Mouse (Mus musculus): ENCODE data around the gene Emilin3. TPM values are rescaled to one million over a fixed set of nuclear protein-coding genes. Genes with fewer than 3 reads are reported as not detected.

The Emilin3 gene
- polyA plus RNA-seq, 1 experiment, result not detected

DNA sequence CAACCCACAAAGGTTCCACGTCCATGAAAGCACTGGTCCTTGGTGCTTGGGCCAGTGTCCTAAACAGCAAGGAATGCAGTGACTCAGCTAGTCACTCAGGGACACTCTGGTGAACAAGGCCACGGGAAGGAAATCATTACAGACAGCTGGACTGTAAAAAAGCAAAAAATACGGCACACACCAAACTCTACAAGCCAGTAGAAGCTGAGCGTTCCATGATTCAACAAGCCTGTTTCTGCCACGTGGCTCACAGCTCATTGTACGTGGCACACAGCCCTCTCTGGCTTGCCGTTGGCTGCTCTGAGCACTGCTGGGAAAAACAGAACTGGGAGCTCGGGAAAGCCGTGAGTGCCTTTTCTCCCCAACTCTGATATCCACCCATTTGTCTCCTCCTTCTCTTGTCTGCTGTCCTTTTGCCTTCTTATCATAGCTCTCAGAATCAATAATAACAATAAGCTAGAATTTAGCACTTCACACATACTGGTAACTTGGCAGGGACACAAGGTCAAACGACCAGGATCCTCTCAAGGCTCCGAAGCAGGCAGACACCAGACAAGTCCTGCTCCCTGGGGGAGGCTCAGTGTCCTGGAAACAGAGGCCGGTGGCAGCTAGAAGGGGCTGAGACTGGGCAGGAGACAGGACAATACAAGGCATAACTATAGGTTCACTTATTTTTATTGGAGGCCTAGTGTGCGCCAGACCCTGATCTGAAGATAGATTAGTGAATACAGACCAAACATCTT is 31.5 kb downstream of the Emilin3 start, which contains the start of gene Lpin3:
Gene Lpin3, plus strand, starts transcription at position 218 of the 743 bp plus-strand sequence.
- WGBS, result 52% methylated on average over 13 of the region's 13 CpGs
- DNase-seq (ENCODE audit: low read depth, low spot score), result no peak

DNA sequence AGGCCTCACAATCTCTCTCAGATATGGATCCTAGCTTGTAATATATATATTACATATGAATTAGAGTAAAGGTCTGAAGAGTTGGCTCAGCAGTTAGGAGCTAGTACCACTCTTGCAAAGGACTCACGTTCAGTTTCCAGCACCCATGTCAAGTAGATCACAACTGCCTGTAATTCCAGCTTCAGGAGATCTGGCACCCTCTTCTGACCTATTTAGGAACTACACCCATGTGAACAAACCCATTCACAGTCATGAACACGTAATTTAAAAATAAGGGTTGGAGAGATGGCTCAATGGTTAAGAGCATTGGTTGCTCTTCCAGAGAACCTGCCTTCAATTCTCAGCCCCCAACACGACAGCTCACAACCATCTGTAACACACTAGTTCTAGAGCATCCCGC is 36.0 kb downstream of the Emilin3 start:
- DNase-seq (ENCODE audit: low read depth, low spot score), result no peak
- WGBS, result 95% methylated on average over 4 of the region's 4 CpGs

DNA sequence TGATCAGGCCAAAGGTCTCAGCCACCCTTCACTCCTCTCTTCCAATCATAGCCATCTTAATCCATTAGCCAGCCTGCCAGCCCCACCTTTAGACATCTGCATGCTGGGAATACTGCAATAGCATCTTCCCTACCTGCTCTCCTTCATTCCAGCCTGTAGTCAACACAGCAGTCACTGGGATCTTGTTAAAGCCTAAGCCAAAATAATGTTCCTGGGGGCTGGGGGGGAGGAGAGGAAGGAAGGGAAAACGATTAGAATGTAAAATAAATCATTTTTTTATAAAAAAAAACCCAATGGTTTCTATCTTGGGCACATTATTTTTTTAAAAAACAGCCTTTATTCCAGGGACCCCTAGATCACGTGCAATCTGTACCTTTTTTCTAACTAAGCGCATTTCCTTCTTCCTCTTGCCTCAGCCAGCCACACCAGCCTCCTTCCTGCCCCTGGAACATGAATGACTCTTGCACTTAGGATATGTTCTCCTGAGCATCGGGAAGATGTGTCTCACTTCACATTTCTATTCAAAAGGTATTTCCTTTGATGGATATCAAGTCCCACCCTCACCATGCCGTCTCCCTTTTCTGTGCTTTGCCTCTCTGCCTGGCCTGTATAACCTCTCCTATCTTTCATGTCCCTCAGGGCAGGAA is 37.8 kb downstream of the Emilin3 start:
- no peak for DNase-seq (ENCODE audit: low read depth, low spot score)
- 79% methylated on average over 5 of the region's 5 CpGs for WGBS

DNA sequence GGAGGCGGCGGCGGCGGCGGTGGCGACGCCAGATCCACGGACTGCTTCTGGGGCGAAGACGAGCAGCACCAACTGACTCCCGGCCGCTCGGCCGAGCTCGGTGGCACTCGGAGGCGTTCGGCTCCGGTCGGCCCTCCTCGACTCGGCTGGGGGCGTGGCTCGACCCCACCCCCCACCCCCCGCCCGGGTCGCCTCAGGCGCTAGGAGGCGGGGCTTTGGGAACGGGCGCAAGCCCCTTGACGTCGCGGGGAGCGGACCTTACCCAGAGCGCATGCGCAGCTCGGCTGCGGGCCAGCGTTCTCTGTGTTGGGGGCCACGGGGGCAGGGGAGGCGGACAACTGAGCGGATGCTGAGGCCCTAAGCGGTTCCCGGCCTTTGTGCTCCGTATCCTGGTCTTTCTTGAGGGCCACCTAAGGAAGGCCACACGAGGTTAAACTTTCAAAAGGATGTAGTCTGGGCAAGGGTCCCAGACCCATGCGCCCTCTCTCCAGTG is 39.2 kb downstream of the Emilin3 start, which contains the start of gene Zhx3:
Gene Zhx3, minus strand, starts transcription at position 109 of the 493 bp plus-strand sequence.
- 2% methylated on average over 48 of the region's 48 CpGs for WGBS
- peak; percentile 56 for DNase-seq (ENCODE audit: low read depth, low spot score)

DNA sequence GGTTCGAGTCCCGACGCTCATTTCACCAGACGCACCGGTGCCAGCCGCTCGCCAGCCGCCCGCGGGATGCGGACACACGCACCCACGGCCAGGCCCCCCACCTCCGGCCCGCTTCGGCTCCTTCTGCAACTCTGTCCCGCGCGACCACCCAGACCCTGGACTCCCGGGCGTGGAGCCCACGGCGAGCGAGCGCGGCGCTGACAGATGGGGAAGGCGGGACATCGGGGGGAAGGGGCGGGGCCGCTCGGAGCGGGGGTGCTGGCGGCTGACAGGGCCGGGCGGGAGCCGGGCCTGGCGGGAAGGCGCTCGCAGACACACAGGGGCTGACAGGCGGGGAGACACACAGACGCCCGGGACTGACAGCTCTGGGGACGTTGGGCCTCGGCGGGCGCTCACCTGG is 39.7 kb downstream of the Emilin3 start:
- no peak for DNase-seq (ENCODE audit: low read depth, low spot score)

DNA sequence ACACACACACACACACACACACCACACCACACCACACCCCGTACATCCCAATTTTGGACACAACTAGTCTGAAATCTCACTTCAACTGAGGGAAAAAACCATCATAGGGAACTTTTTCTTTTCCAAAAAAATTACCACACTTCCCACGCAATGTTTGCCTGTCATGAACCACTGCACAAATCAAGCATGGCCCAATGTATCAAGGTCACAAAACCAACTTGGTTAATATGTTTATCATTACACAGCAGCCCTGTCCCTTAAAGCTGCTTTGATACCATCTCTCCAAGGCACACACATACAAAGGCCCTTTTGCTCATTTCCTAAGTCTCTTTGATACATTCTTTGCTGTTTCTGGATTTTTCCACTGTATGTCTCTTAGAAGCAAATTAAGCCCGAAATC is 40.8 kb downstream of the Emilin3 start:
- no peak for DNase-seq (ENCODE audit: low read depth, low spot score)
- 73% methylated on average over 3 of the region's 3 CpGs for WGBS

More for the DNA sequence above, 39.7 kb downstream of the Emilin3 start:
- under 1% methylated on average over 39 of the region's 47 CpGs for WGBS

DNA sequence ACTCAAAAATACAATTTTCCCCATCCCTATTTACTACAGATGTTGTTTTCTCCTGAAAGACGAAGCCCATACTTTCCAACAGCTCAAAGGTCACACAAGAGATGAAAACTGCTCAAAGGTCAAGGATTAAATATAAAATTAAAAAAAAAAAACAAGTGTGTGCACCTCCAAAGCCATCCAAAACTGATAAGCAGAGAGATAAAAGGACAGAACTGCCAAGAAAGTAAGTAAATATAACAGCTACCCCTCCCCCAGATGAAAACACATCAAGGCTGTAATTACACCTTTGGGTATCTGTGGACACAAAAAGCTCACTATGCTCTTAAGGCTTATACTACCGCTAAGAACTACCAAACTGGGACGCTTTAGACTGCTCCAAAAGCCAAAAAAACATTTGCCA is 42.7 kb downstream of the Emilin3 start:
- 46% methylated on average over 3 of the region's 3 CpGs for WGBS
- DNase-seq (ENCODE audit: low read depth, low spot score), result no peak

DNA sequence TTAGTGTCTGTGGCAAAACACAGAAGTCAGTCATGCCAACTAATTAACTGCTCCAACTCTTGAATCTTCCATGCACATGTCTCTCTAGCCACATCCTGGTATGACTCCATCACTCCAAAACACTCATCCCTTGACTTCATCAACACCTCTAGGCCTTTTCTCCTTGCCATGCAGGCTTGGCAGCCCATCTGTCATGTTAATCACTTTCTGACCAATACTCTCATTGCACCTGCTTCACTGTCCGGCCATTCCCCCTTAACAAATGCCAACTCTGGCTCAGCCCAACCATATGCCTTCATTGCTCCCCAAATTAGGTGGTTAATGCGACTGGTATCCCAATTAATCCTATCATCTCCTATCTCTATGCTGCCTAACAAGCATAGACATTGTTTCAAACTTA is 46.9 kb downstream of the Emilin3 start:
- 99% methylated on average over 2 of the region's 2 CpGs for WGBS
- no peak for DNase-seq (ENCODE audit: low read depth, low spot score)

DNA sequence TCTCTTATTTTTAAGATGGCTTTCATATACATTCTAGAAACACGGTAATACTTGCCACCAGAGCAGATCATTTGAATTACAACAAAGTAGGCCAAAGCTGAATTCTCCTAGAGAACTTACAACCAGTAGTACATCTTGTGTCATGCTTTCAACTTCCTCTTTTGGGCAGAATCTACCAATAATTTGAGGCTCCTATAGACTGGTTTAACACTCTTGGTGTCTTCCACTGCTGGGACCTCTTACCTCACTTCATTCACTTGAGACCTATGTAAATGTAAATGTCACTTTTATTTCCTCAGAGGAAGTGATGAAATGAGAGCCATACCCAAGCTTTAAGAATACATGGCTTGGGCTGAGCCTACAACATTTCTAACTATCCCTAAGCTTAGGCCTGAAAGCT is 48.0 kb downstream of the Emilin3 start:
- DNase-seq (ENCODE audit: low read depth, low spot score), result no peak
- WGBS, result 95% methylated on average over 1 of the region's 1 CpGs

DNA sequence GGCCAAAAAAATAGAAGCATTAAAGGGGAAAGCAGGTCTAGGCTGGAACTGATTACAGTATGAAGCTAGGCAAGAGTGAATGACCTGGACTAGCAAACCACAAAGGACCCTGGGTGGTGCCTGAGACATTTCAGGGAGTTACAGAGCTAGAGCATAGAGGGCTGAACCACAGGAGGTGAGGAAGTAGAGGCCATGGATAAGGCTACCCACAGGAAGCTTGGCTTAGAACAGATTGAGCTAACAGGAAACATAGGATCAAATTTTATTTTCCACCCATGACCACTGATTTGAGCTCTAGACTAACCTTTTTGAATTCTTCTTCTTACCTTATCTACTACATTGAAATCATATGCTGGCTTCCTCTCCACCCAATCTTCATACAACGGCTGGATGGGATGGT is 51.8 kb downstream of the Emilin3 start:
- 80% methylated on average over 1 of the region's 1 CpGs for WGBS
- no peak for DNase-seq (ENCODE audit: low read depth, low spot score)

Other genes starting within 250 kb of the Emilin3 start
- gene Plcg1, start 181.0 kb downstream of the Emilin3 start, polyA plus RNA-seq (2012; rRNA removed), result 9.1 and 17.8 TPM in 2 replicates
- gene Zhx3, start 39.3 kb downstream of the Emilin3 start, polyA plus RNA-seq (2012; rRNA removed), result 2.4 and 4.3 TPM in 2 replicates
- 25.2 and 41.5 TPM in 2 replicates for gene Lpin3, start 31.7 kb downstream of the Emilin3 start, polyA plus RNA-seq (2012; rRNA removed)
- gene Chd6, start 196.7 kb upstream of the Emilin3 start, polyA plus RNA-seq (2012; rRNA removed), result 2.7 and 6.2 TPM in 2 replicates